Mouse (Mus musculus) right cerebral cortex, postnatal 25 days (tissue): Measurements from ENCODE around the gene Ddx3x.
A peak's percentile ranks its signal among the peaks of the same experiment; 100 is the strongest.
"Not testable (repeated sequence)": the region's sequence is repeated elsewhere in the genome, so short reads cannot be mapped to it uniquely, and the experiment has no call there.

ENCODE experiments used
- DNase-seq: peaks from one replicate; pipeline ENCODE4 v3.0.0; 2022

Gene Ddx3x

DNA sequence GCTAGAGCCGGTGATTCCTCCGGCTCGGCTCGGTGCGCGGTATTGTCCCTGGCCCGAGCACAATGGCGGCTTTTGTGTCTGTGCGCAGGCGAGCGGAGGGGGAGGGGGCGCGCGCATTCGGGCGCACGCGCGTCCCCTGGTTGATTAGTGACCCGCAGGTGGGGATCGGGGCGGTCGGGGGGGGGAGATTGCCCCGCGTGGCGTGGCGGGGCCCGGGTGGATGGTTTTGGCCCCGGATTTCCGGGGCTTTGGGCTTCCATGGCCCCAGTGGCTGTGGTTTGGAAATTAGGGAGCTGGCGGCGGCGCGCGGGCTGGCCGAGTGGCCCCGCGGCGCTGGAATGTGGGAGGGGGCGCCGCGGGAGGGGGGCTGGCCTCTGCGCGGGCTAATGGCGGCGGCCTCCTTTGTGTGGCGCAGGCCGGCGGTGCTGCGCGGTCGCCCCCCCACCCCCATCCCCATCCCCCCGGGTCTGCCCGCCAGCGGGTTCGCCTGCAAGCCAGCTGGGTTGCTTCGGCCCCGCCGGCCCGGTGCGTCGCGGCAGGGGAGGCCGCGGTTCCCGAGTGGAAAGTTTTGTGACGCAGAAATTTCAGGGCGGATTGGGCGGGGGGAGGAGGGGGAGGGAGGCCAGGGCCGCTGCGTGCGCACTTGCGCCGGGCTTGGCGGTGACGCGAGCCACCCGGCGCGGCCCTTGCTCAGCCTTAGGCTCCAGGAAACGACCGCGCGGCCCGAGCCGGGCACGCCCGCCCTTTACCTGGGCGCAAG lies 739 bp downstream of the Ddx3x start:
- peak; percentile 41 for DNase-seq

DNA sequence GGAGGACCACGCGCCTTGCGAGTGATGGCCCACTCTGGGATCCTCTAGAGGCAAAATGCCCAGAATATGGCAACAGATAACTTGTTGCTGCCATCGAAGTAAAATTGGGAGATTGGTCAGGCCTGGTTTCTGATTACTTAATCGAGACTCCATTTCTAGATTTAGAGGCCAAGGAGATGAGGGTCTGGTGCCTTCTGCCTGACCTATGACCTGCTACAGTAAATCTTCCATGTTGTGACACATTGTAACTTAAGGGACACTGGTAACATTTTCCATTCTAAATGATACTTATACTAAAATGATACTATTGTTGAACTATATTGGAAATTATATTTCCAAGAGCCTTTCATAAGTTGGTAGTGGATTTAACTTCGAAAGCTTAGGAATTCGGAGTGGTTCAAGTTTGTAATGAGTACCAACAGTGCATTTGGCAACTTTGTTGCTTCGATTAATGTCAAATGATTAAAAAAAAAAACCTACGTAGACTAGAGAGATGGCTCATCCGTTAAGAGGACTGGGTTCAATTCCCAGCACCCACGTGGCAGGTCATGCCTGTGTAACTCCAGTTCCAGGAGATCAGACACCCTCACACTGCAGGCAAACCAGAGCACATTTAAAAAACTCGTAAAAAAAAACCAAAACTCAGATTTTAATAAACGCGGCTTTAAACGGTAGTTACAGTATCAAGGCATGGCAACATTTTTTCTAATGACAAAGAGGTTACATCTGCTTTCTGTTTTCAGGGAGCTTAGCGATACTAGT lies 1.5 kb downstream of the Ddx3x start:
- DNase-seq = no peak

DNA sequence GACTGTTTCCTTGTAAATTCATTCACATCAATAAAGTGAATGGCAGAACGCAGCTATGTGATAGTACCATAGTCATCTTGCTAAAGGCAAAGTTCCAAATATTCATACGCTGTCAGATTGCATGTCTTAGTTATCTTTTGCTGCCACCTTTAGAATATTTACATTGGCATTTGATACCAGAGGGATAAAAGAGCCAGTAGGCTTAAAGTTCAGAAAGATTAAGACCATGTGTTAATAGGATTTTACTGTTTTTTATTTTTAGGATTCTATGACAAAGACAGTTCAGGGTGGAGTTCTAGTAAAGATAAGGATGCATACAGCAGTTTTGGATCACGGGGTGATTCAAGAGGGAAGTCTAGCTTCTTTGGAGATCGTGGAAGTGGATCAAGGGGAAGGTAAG lies 5.0 kb downstream of the Ddx3x start:
- no peak for DNase-seq

DNA sequence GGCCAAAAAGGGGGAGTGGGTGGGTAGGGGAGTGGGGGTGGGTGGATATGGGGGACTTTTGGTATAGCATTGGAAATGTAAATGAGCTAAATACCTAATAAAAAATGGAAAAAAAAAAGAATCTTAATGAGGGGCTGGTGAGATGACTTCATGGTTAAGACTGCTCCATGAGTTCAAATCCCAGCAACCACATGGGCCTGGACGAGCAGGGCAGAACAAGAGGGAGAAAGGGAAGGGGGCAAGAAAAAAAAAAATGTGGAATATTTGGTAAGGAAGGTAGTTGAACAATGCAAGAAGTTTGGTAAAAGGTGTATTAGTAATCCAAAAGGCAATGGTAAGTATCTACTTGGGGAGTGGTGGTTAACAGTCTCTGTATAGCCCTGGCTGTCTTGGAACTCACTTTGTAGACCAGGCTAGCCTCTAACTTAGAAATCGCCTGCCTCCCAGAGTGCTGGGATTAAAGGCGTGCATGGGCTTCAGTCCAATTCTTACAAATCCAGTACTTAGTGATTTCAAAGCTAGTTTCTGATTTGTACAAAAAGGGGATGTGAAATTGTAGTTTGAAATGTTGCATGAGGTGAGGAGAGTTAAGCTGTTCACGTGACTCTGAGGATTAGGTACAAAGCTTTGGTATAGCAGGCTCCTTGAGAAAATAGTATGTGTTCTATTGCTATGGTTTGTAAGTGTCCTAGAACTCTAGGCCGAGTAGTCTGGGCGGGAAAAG lies 13.9 kb downstream of the Ddx3x start:
- DNase-seq = no peak

DNA sequence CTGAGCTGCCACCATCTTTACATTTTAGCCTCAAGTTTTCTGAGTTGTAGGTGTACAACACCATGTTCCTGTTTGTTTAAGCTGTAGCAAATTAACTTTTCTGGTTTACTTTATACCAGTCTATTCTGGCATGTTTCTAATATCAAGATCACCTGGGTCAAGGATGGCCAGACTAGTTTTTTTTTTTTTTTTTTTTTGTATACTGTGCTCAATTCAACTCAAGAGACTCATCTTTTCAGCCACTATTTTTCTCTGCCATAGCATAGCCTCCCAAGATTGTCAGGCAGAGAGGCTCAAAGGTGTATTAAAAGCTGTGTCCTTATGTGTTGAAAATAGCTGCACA lies 14.4 kb downstream of the Ddx3x start:
- no peak for DNase-seq

DNA sequence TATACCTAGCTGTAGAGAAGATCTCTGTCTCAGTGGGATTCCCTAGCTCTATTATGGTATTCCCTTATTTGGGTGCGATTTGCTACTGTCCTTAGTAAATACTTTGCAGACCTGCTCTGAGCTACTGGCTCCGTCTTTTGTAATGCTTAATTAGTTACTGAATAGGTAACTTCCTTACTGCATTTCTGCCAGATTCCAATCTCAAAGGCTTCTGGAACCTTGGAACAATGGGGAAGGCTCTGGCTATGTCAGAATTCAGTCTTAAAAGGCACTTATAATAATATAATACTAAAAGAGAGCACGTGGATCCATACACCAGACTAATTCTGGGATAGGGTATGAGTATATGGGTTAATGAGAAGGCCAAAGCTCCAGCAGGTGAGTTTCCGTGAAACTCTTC lies 15.5 kb downstream of the Ddx3x start:
- not testable (repeated sequence) for DNase-seq

DNA sequence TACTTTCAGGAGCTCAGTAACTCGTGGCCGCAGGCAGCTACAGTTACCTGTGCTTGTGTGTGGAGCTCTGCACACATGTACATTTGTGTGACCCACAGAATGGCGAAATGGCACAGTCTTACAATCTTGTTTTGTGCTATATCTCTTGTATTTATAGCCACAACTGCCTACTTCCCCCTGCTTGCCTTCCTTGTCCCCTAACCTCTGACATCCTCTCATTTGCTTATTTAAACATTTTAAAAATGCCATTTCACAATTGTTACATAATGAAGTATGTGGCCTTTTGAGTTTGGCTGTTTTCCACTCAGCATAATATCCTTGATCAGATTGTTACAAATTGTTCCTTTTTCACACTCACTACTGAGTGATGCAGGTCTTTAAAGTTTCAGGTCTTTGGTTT lies 25.4 kb downstream of the Ddx3x start:
- DNase-seq = no peak

DNA sequence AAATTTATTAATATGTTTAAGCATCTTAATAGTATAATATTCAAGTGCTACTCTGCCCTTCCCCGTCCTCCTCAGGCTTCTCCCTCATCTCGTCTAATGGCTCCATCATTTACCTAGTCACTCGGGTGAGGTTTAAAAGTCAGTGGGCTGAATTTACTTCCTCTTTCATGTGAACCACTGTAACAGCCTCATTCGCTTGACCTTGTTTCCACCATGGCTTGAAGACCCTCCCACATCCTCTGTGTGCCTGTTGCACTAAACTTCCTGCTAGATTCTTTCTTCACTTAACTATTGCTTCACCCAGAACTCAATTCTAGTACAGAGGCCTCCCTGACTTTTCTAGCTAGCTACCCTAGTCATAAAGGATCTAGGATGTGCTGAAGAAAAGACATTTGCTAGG lies 30.6 kb downstream of the Ddx3x start:
- DNase-seq = no peak

DNA sequence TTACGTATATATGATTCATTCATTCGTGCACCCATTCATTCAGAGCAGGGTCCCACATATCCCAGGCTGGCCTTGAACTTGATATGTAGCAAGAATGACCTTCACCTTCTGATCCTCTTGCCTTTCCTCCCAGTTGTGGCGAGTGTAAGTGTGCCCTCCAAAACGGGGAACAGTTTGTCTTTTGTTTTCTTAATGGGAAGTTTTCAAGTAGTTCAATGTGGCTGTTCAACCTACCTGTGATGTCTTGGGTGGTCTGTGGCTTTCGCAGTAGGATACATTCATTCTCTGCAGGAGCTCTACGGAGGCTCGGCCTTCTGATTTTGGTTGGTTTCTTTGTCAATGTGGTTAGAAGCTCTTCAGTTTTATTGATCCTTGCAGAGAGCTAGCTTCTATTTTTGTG lies 48.8 kb downstream of the Ddx3x start:
- no peak for DNase-seq
